Mouse (Mus musculus) small intestine, adult 2 months (tissue): ENCODE results near the gene Scaf4. TPM values are rescaled to one million over a fixed set of nuclear protein-coding genes. Genes with fewer than 3 reads are reported as not detected.

Experiments used
- H3K27ac ChIP-seq: fragments of 200-500 bp; 2 replicates; pipeline ENCODE4 v1.5.1; 2012; ENCODE audit warnings: low read depth, low read length, control low read depth, inconsistent platforms; ENCODE audit not compliant: insufficient read depth
- H3K27me3 ChIP-seq: fragments of 200-500 bp; 2 replicates; pipeline ENCODE4 v1.6.1; 2012; ENCODE audit warnings: mild to moderate bottlenecking, moderate library complexity, low read length, inconsistent platforms; ENCODE audit not compliant: control insufficient read depth, insufficient read depth
- H3K36me3 ChIP-seq: fragments of 200-500 bp; 2 replicates; pipeline ENCODE4 v1.6.1; 2012; ENCODE audit warnings: mild to moderate bottlenecking, low read length, control low read depth, inconsistent platforms; ENCODE audit not compliant: control insufficient read depth, insufficient read depth
- H3K4me1 ChIP-seq: fragments of 200-500 bp; 2 replicates; pipeline ENCODE4 v1.6.1; 2012; ENCODE audit warnings: low read length, inconsistent platforms, mixed read lengths; ENCODE audit not compliant: control insufficient read depth, insufficient read depth, insufficient read length
- H3K4me3 ChIP-seq: fragments of 200-500 bp; 2 replicates; pipeline ENCODE4 v1.5.1; 2012; ENCODE audit warnings: low read depth, mild to moderate bottlenecking, control low read depth, inconsistent platforms, low read length, moderate library complexity
- CTCF ChIP-seq: fragments of 200-500 bp; IDR thresholded peaks from 2 replicates; pipeline ENCODE4 v1.5.1; 2012; ENCODE audit warnings: low read depth, mild to moderate bottlenecking, control low read depth, inconsistent platforms, low read length, moderate library complexity, mixed read lengths; ENCODE audit not compliant: insufficient replicate concordance, insufficient read length; ENCODE audit errors: extremely low read depth
- POLR2A ChIP-seq: fragments of 200-500 bp; IDR thresholded peaks from 2 replicates; pipeline ENCODE4 v1.6.1; 2012; ENCODE audit warnings: low read depth, mild to moderate bottlenecking, control low read depth, inconsistent platforms, low read length, moderate library complexity
- WGBS: fragments of 180-500 bp; shearing (Covaris S2); methylation state at CpG from one replicate; pipeline ENCODE4 v1.1.7; 2018; 5-methylcytosine and 5-hydroxymethylcytosine counted together
- polyA plus RNA-seq: library from polyadenylated mRNA; depleted of rRNA; stranded (reverse); fragments of >200 nt; gene quantifications from 2 replicates; pipeline ENCODE4 v1.2.3, GENCODE M21; 2012

The Scaf4 gene
- polyA plus RNA-seq, 1 experiment, result 43.4 TPM

GRCm38 (mm10) chr16:90317777-90318176, 33.5 kb upstream of the Scaf4 start:
- WGBS, result 80% methylated on average over 4 of the region's 4 CpGs
- H3K4me1 ChIP-seq, result no peaks in the 10 kb centered on the region
- H3K27ac ChIP-seq, result no peak overlapping the region
- no peaks in the 10 kb centered on the region for H3K27me3 ChIP-seq
- H3K36me3 ChIP-seq, result no peaks in the 10 kb centered on the region
- no peak overlapping the region for H3K4me3 ChIP-seq
- no peak for TF ChIP-seq POLR2A
- TF ChIP-seq CTCF, result no peak

- 0 out of 2 replicates have a peak, but pooled peaks cover 1% of the 10 kb centered on the region for H3K4me1 ChIP-seq
- TF ChIP-seq CTCF (no peak), POLR2A (no peak)
- H3K27ac ChIP-seq, result no peak overlapping the region
- no peaks in the 10 kb centered on the region for H3K36me3 ChIP-seq
- H3K4me3 ChIP-seq, result no peak overlapping the region
- whole genome bisulfite sequencing, result 76% methylated on average over 4 of the region's 4 CpGs
- H3K27me3 ChIP-seq, result no peaks in the 10 kb centered on the region
These were observed 31.6 kb upstream of the Scaf4 start for GRCm38 (mm10) chr16:90315881-90316280.

DNA sequence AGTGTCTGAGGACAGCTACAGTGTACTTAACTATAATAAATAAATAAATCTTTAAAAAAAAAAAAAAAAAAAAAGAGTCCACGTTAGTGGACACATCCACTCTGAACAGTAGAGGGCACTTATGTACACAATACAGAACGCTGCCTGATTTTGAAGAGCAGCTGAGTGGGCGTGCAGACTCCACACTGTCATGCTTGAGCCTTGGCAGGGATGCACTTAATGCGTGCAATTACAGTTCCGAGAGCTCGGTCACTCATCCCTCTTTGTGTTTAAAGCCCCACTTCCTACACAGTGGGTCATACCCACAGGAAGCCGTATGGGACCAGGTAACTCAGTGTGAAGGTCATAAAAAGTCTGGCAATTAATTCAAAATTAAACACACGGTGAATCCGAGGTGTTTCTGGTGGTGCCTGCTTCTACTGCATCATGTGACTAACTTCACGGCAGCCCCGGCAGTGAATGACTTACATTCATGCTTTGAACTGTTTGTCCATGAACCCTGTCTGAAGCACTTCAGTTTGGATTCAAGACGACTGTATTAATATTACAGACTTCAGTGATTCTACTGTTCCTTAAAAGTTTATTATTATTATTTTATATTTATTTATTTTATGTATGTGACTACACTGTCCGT, 28.3 kb upstream of the Scaf4 start:
- Histone ChIP-seq H3K4me1 (0 out of 2 replicates have a peak, but pooled peaks cover 1% of the 10 kb centered on the region), H3K27me3 (no peaks in the 10 kb centered on the region), H3K4me3 (no peak overlapping the region), H3K27ac (no peak overlapping the region), H3K36me3 (no peaks in the 10 kb centered on the region)
- no peak for TF ChIP-seq CTCF
- TF ChIP-seq POLR2A, result no peak
- 48% methylated on average over 13 of the region's 13 CpGs for WGBS

GRCm38 (mm10) chr16:90310488-90311135, 26.3 kb upstream of the Scaf4 start:
- no peak overlapping the region for H3K4me3 ChIP-seq
- WGBS, result 62% methylated on average over 11 of the region's 11 CpGs
- no peak for TF ChIP-seq CTCF
- TF ChIP-seq POLR2A, result no peak
- H3K27me3 ChIP-seq, result no peaks in the 10 kb centered on the region
- H3K36me3 ChIP-seq, result no peaks in the 10 kb centered on the region
- 0 out of 2 replicates have a peak, but pooled peaks cover 1% of the 10 kb centered on the region for H3K4me1 ChIP-seq
- no peak overlapping the region for H3K27ac ChIP-seq

- TF ChIP-seq POLR2A, result no peak
- no peak for TF ChIP-seq CTCF
- 0 out of 2 replicates have a peak, but pooled peaks cover 1% of the 10 kb centered on the region for H3K4me1 ChIP-seq
- WGBS, result 66% methylated on average over 3 of the region's 3 CpGs
- H3K27me3 ChIP-seq, result no peaks in the 10 kb centered on the region
- H3K4me3 ChIP-seq, result no peak overlapping the region
- no peak overlapping the region for H3K27ac ChIP-seq
- no peaks in the 10 kb centered on the region for H3K36me3 ChIP-seq
These were observed 25.5 kb upstream of the Scaf4 start for GRCm38 (mm10) chr16:90309784-90310183.

DNA sequence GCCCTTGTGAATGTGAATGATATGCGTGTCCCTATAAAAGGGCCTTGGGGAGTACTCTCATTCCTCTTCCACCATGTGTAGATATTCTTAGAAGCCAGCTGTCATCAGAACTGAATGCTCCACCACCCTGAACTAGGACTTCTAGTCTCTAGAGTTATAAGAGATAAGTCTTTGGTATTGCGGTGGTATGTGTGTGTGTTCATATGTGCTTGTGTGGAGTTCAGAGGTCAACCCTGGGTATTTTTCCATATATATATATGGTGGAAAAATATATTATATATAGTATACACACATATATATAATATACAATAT, 19.6 kb upstream of the Scaf4 start:
- no peaks in the 10 kb centered on the region for H3K36me3 ChIP-seq
- H3K27me3 ChIP-seq, result no peaks in the 10 kb centered on the region
- H3K4me3 ChIP-seq, result no peak overlapping the region
- 0 out of 2 replicates have a peak, but pooled peaks cover under 1% of the 10 kb centered on the region for H3K4me1 ChIP-seq
- 88% methylated on average over 2 of the region's 2 CpGs for WGBS
- no peak overlapping the region for H3K27ac ChIP-seq
- TF ChIP-seq POLR2A, result no peak
- no peak for TF ChIP-seq CTCF

DNA sequence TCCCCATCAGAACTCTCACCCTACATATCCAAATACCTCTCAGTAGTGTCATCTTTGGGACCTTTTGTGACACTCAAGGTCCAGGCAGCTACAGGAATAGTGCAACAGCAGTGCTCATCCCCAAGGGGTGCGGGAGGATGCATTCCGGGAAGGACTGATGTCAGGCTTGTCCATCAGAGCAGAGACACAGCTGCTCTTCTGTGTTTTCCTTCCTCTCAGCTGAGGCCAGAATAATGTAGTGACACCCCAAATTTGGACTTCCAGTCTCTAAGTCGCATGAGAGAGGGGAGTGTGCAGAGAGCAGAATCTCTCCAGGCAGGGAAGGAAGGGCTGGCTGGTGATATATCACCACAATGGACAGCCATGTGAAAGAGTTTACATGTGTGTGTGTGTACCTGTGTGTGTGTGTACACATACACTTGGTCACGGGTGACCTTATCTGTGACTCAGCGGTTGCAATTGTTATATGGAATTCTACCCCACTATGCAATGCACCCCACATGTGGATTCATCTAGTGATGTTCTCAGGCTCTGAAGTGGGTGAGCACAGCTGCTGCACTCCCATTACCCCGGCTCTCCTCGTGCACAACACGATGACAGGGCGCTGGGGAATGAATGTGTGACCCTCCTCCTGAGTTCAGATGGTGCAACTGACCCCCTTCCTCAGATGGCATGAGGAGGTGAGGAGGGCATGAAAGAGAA, 19.1 kb upstream of the Scaf4 start:
- Histone ChIP-seq H3K27me3 (no peaks in the 10 kb centered on the region), H3K4me3 (no peak overlapping the region), H3K4me1 (0 out of 2 replicates have a peak, but pooled peaks cover 2% of the 10 kb centered on the region), H3K27ac (no peak overlapping the region), H3K36me3 (no peaks in the 10 kb centered on the region)
- WGBS, result 77% methylated on average over 9 of the region's 9 CpGs
- TF ChIP-seq POLR2A, result no peak
- no peak for TF ChIP-seq CTCF
